Mouse (Mus musculus) liver, postnatal 0 days (tissue): ENCODE data around the gene Rbfox3.

Experiments used
- CTCF ChIP-seq: sonication (generic); IDR thresholded peaks from 2 replicates; pipeline ENCODE4 v1.5.1; 2016; ENCODE audit warnings: antibody characterized with exemption, low read depth
- EP300 ChIP-seq: IDR thresholded peaks from 2 replicates; pipeline ENCODE4 v1.6.1; 2016; ENCODE audit warnings: antibody characterized with exemption, low read depth, mild to moderate bottlenecking

DNA sequence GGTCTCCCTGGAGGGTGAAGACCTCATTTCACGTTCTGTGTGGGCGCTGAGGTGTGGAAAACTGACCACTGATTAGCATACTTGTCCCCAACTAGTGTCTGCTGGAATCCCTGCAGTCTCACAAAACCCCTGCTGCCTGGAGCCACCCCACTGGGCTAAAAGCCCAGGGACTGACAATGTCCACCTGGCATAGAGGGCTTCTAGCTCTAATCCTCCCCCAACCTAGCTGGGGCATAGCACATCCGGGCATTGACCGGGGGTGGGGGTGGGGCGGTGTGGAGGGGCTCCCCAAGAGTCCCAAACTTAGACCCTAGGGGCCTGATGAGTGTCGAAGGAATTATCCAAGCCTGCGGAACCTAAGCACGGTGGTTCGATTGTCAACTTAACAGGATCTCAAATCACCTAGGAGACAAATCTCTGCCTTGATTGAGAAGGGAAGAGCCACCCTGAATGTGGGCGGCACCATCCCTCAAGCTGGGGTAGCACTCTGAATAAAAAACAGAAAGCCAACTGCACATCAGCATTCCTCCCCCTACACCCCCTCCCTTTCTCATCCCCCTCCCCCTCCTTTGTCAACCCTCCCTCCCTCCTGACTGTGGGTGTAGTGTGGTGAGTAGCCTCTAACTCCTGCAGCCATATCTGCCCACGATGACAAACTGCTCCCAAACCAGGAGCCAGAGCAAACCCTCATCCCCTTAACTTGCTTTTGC lies 29.5 kb downstream of the Rbfox3 start:
- TF ChIP-seq CTCF (no peak), EP300 (no peak)
